Mouse (Mus musculus) hindbrain, embryonic 10.5 days (tissue): ENCODE results near the gene Maf. TPM values are rescaled to one million over a fixed set of nuclear protein-coding genes. Genes with fewer than 3 reads are reported as not detected.

Experiments
- DNase-seq: peaks from one replicate; pipeline ENCODE4 v3.0.0-alpha.2; 2017; ENCODE audit warnings: low spot score
- H3K27ac ChIP-seq: fragments of 300-500 bp; sonication (generic); 2 replicates; pipeline ENCODE4 v1.5.1; 2016; ENCODE audit warnings: mild to moderate bottlenecking, moderate library complexity
- H3K27me3 ChIP-seq: fragments of 300-500 bp; sonication (generic); 2 replicates; pipeline ENCODE4 v1.6.1; 2016; ENCODE audit warnings: mild to moderate bottlenecking; ENCODE audit not compliant: poor library complexity, insufficient read depth, severe bottlenecking
- H3K36me3 ChIP-seq: fragments of 300-500 bp; sonication (generic); 2 replicates; pipeline ENCODE4 v1.6.1; 2016; ENCODE audit warnings: mild to moderate bottlenecking, moderate library complexity
- H3K4me1 ChIP-seq: fragments of 300-500 bp; sonication (generic); replicated peaks from 2 replicates; pipeline ENCODE4 v1.6.1; 2016; ENCODE audit warnings: mild to moderate bottlenecking
- H3K4me3 ChIP-seq: fragments of 300-500 bp; sonication (generic); 2 replicates; pipeline ENCODE4 v1.5.1; 2016; ENCODE audit warnings: mild to moderate bottlenecking, moderate library complexity
- H3K9me3 ChIP-seq: fragments of 300-500 bp; sonication (generic); 2 replicates; pipeline ENCODE4 v1.6.1; 2016; ENCODE audit warnings: mild to moderate bottlenecking, moderate library complexity
- WGBS: fragments of 180-500 bp; shearing (Covaris S2); methylation state at CpG from one replicate; pipeline ENCODE4 v1.1.7; 2016; 5-methylcytosine and 5-hydroxymethylcytosine counted together
- polyA plus RNA-seq: library from polyadenylated mRNA; unstranded; fragments of >200 nt; fragmentation: Nextera tagmentation; extraction: Ambion mirVana; gene quantifications from 2 replicates; pipeline ENCODE4 v1.2.1, GENCODE M21; 2016

The Maf gene
- polyA plus RNA-seq, 1 experiment from 2014 or later = 2.9 TPM

- WGBS = 90% methylated on average over 4 of the region's 4 CpGs
These were observed 18.6 kb upstream of the Maf start for GRCm38 (mm10) chr8:115726231-115726630.

GRCm38 (mm10) chr8:115719126-115719525 lies 11.5 kb upstream of the Maf start:
- WGBS = 79% methylated on average over 7 of the region's 7 CpGs
- DNase-seq = no peak
- Histone ChIP-seq H3K27ac (no peak overlapping the region), H3K4me1 (no peaks in the 10 kb centered on the region), H3K36me3 (no peaks in the 10 kb centered on the region), H3K4me3 (no peak overlapping the region), H3K27me3 (0 out of 2 replicates have a peak, but pooled peaks cover 10% of the 10 kb centered on the region), H3K9me3 (no peaks in the 10 kb centered on the region)

More at GRCm38 (mm10) chr8:115726231-115726630, 18.6 kb upstream of the Maf start:
- Histone ChIP-seq H3K27me3 (no peaks in the 10 kb centered on the region), H3K4me3 (no peak overlapping the region), H3K9me3 (no peaks in the 10 kb centered on the region), H3K36me3 (no peaks in the 10 kb centered on the region), H3K4me1 (no peaks in the 10 kb centered on the region), H3K27ac (no peak overlapping the region)
- DNase-seq = no peak

GRCm38 (mm10) chr8:115718621-115719020 lies 11.0 kb upstream of the Maf start:
- 92% methylated on average over 6 of the region's 6 CpGs for WGBS
- DNase-seq = no peak
- H3K9me3 ChIP-seq = no peaks in the 10 kb centered on the region

GRCm38 (mm10) chr8:115715262-115715661 lies 7.7 kb upstream of the Maf start:
- WGBS = 89% methylated on average over 4 of the region's 4 CpGs
- no peak for DNase-seq
- H3K27me3 ChIP-seq = peaks cover 41% of the 10 kb centered on the region
- H3K27ac ChIP-seq = no peak overlapping the region
- H3K9me3 ChIP-seq = no peaks in the 10 kb centered on the region
- H3K36me3 ChIP-seq = no peaks in the 10 kb centered on the region
- H3K4me1 ChIP-seq = peaks cover 9% of the 10 kb centered on the region; the same call in 1 of the 2 replicates
- no peak overlapping the region for H3K4me3 ChIP-seq

More at GRCm38 (mm10) chr8:115718621-115719020, 11.0 kb upstream of the Maf start:
- H3K27me3 ChIP-seq = 0 out of 2 replicates have a peak, but pooled peaks cover 10% of the 10 kb centered on the region
- H3K4me3 ChIP-seq = no peak overlapping the region
- H3K27ac ChIP-seq = no peak overlapping the region
- no peaks in the 10 kb centered on the region for H3K4me1 ChIP-seq
- no peaks in the 10 kb centered on the region for H3K36me3 ChIP-seq

- H3K27ac ChIP-seq = no peak overlapping the region
- H3K36me3 ChIP-seq = no peaks in the 10 kb centered on the region
- no peaks in the 10 kb centered on the region for H3K9me3 ChIP-seq
- 80% methylated on average over 11 of the region's 11 CpGs for WGBS
- H3K27me3 ChIP-seq = peaks cover 39% of the 10 kb centered on the region
- DNase-seq = peak; percentile 1
- no peak overlapping the region for H3K4me3 ChIP-seq
- peaks cover 37% of the 10 kb centered on the region for H3K4me1 ChIP-seq
These were observed 3.5 kb upstream of the Maf start for GRCm38 (mm10) chr8:115711106-115711505.

- no peak for DNase-seq
- Histone ChIP-seq H3K4me1 (peaks cover 46% of the 10 kb centered on the region), H3K4me3 (no peak overlapping the region), H3K36me3 (no peaks in the 10 kb centered on the region), H3K27ac (no peak overlapping the region), H3K9me3 (no peaks in the 10 kb centered on the region), H3K27me3 (peaks cover 47% of the 10 kb centered on the region)
- 72% methylated on average over 8 of the region's 8 CpGs for WGBS
These were observed 2.3 kb upstream of the Maf start for GRCm38 (mm10) chr8:115709931-115710330.

- H3K4me3 ChIP-seq = peak overlapping the region; percentile 74
- peaks cover 54% of the 10 kb centered on the region for H3K27me3 ChIP-seq
- peak; percentile 84 for DNase-seq
- H3K27ac ChIP-seq = peak overlapping the region; percentile 46; the same call in 1 of the 2 replicates
- peaks cover 49% of the 10 kb centered on the region for H3K4me1 ChIP-seq
- no peaks in the 10 kb centered on the region for H3K9me3 ChIP-seq
- 1% methylated on average over 19 of the region's 19 CpGs for WGBS
- no peaks in the 10 kb centered on the region for H3K36me3 ChIP-seq
These were observed 1.6 kb upstream of the Maf start for GRCm38 (mm10) chr8:115708936-115709780.

GRCm38 (mm10) chr8:115706861-115707730 lies 498 bp downstream of the Maf start:
- H3K27me3 ChIP-seq = peaks cover 40% of the 10 kb centered on the region

GRCm38 (mm10) chr8:115706411-115706860 lies 1.2 kb downstream of the Maf start:
- H3K27me3 ChIP-seq = peaks cover 34% of the 10 kb centered on the region
- under 1% methylated on average over 39 of the region's 39 CpGs for WGBS

More at GRCm38 (mm10) chr8:115706861-115707730, 498 bp downstream of the Maf start:
- Histone ChIP-seq H3K4me3 (peak overlapping the region; percentile 74), H3K27ac (peak overlapping the region; percentile 89), H3K36me3 (no peaks in the 10 kb centered on the region), H3K4me1 (peaks cover 40% of the 10 kb centered on the region), H3K9me3 (no peaks in the 10 kb centered on the region)
- DNase-seq = peak; percentile 84
- under 1% methylated on average over 69 of the region's 76 CpGs for whole genome bisulfite sequencing

GRCm38 (mm10) chr8:115705591-115706110 lies 1.9 kb downstream of the Maf start:
- DNase-seq = peak; percentile 73
- peak overlapping the region; percentile 74 for H3K4me3 ChIP-seq
- under 1% methylated on average over 36 of the region's 36 CpGs for WGBS
- peaks cover 40% of the 10 kb centered on the region for H3K4me1 ChIP-seq
- peaks cover 27% of the 10 kb centered on the region for H3K27me3 ChIP-seq
- H3K27ac ChIP-seq = peak overlapping the region; percentile 89
- no peaks in the 10 kb centered on the region for H3K36me3 ChIP-seq
- no peaks in the 10 kb centered on the region for H3K9me3 ChIP-seq

More at GRCm38 (mm10) chr8:115706411-115706860, 1.2 kb downstream of the Maf start:
- Histone ChIP-seq H3K4me1 (peaks cover 40% of the 10 kb centered on the region), H3K27ac (peak overlapping the region; percentile 89), H3K36me3 (no peaks in the 10 kb centered on the region), H3K9me3 (no peaks in the 10 kb centered on the region), H3K4me3 (peak overlapping the region; percentile 74)
- DNase-seq = peak; percentile 77

GRCm38 (mm10) chr8:115703056-115703455 lies 4.5 kb downstream of the Maf start:
- H3K9me3 ChIP-seq = no peaks in the 10 kb centered on the region
- DNase-seq = no peak
- no peak overlapping the region for H3K4me3 ChIP-seq
- no peak overlapping the region for H3K27ac ChIP-seq
- no peaks in the 10 kb centered on the region for H3K36me3 ChIP-seq
- H3K27me3 ChIP-seq = peaks cover 16% of the 10 kb centered on the region
- 92% methylated on average over 4 of the region's 4 CpGs for WGBS
- peaks cover 34% of the 10 kb centered on the region for H3K4me1 ChIP-seq

- no peaks in the 10 kb centered on the region for H3K9me3 ChIP-seq
- no peak overlapping the region for H3K27ac ChIP-seq
- H3K4me3 ChIP-seq = no peak overlapping the region
- DNase-seq = no peak
- H3K27me3 ChIP-seq = peaks cover 16% of the 10 kb centered on the region
- no peaks in the 10 kb centered on the region for H3K36me3 ChIP-seq
- WGBS = 80% methylated on average over 5 of the region's 5 CpGs
- H3K4me1 ChIP-seq = peaks cover 36% of the 10 kb centered on the region
These were observed 6.6 kb downstream of the Maf start for GRCm38 (mm10) chr8:115701001-115701400.
